Mouse (Mus musculus) stomach, postnatal 0 days (tissue): ENCODE measurements at regions not wholly inside any gene's neighbourhood (a gene's known extent, or its start where the extent isn't known, plus 50 kb on each side); places are given as distances from the start of the nearest gene placed in this dataset.

Experiments used
- ATAC-seq: fragments of 200-750 bp; cut with Nextera tagmentation; 2 replicates; pipeline ENCODE4 v1.8.0; 2017; ENCODE audit not compliant: low FRiP score, low TSS enrichment
- DNase-seq: peaks from one replicate; pipeline ENCODE4 v3.0.0-alpha.2; 2016; ENCODE audit warnings: low spot score
- H3K27ac ChIP-seq: fragments of 300-500 bp; sonication (generic); replicated peaks from 2 replicates; pipeline ENCODE4 v1.5.1; 2014; ENCODE audit warnings: mild to moderate bottlenecking, control low read depth
- H3K27me3 ChIP-seq: fragments of 300-500 bp; sonication (generic); 2 replicates; pipeline ENCODE4 v1.6.1; 2014; ENCODE audit warnings: low read length; ENCODE audit not compliant: control insufficient read depth, insufficient read depth
- H3K36me3 ChIP-seq: fragments of 300-500 bp; sonication (generic); 2 replicates; pipeline ENCODE4 v1.6.1; 2014; ENCODE audit warnings: low read length, mixed read lengths; ENCODE audit not compliant: control insufficient read depth, insufficient read depth
- H3K4me1 ChIP-seq: fragments of 300-500 bp; sonication (generic); replicated peaks from 2 replicates; pipeline ENCODE4 v1.6.1; 2014; ENCODE audit warnings: antibody characterized with exemption; ENCODE audit not compliant: control insufficient read depth, insufficient read depth
- H3K4me2 ChIP-seq: fragments of 300-500 bp; sonication (generic); replicated peaks from 2 replicates; pipeline ENCODE4 v1.6.1; 2014; ENCODE audit warnings: low read depth, mild to moderate bottlenecking, control low read depth, moderate library complexity
- H3K4me3 ChIP-seq: fragments of 300-500 bp; sonication (generic); 2 replicates; pipeline ENCODE4 v1.5.1; 2014; ENCODE audit warnings: low read depth, low read length, control low read depth
- H3K9ac ChIP-seq: fragments of 300-500 bp; sonication (generic); 2 replicates; pipeline ENCODE4 v1.6.1; 2014; ENCODE audit warnings: mild to moderate bottlenecking, low read length, control low read depth, mixed read lengths
- H3K9me3 ChIP-seq: fragments of 300-500 bp; sonication (generic); 2 replicates; pipeline ENCODE4 v1.6.1; 2016; ENCODE audit warnings: low read length; ENCODE audit not compliant: control insufficient read depth
- CTCF ChIP-seq: IDR thresholded peaks from 2 replicates; pipeline ENCODE4 v1.5.1; 2016; ENCODE audit warnings: antibody characterized with exemption, low read depth, mild to moderate bottlenecking, moderate library complexity
- EP300 ChIP-seq: optimal IDR thresholded peaks from 2 replicates; pipeline ENCODE3; 2016; ENCODE audit warnings: antibody characterized with exemption
- WGBS: fragments of 180-500 bp; shearing (Covaris S2); extraction: QIAGEN DNeasy Blood & Tissue Kit; methylation state at CpG from one replicate; pipeline ENCODE4 v1.1.7; 2014; 5-methylcytosine and 5-hydroxymethylcytosine counted together

GRCm38 (mm10) chr15:63310426-63310825, 534.6 kb downstream of the Gsdmc2 start:
- no peak overlapping the region for H3K4me2 ChIP-seq
- 65% methylated on average over 2 of the region's 2 CpGs for WGBS
- DNase-seq = no peak
- no peak for TF ChIP-seq EP300
- TF ChIP-seq CTCF = no peak
- H3K4me3 ChIP-seq = no peak overlapping the region
- ATAC-seq = no peak
- no peak overlapping the region for H3K9ac ChIP-seq
- no peak overlapping the region for H3K27ac ChIP-seq
- H3K27me3 ChIP-seq = no peaks in the 10 kb centered on the region
- no peaks in the 10 kb centered on the region for H3K4me1 ChIP-seq
- H3K36me3 ChIP-seq = no peaks in the 10 kb centered on the region
- H3K9me3 ChIP-seq = no peaks in the 10 kb centered on the region

- H3K4me2 ChIP-seq = no peak overlapping the region
- H3K27ac ChIP-seq = no peak overlapping the region
- H3K4me3 ChIP-seq = no peak overlapping the region
- no peaks in the 10 kb centered on the region for H3K9me3 ChIP-seq
- WGBS = 68% methylated on average over 4 of the region's 4 CpGs
- no peak for TF ChIP-seq EP300
- no peak for TF ChIP-seq CTCF
- no peaks in the 10 kb centered on the region for H3K36me3 ChIP-seq
- no peak for DNase-seq
- no peaks in the 10 kb centered on the region for H3K27me3 ChIP-seq
- no peak for ATAC-seq
- no peak overlapping the region for H3K9ac ChIP-seq
- H3K4me1 ChIP-seq = no peaks in the 10 kb centered on the region
These were observed 545.7 kb downstream of the Gsdmc2 start for GRCm38 (mm10) chr15:63299311-63299710.

GRCm38 (mm10) chr15:63288534-63288933, 556.4 kb downstream of the Gsdmc2 start:
- H3K27ac ChIP-seq = no peak overlapping the region
- no peaks in the 10 kb centered on the region for H3K27me3 ChIP-seq
- DNase-seq = no peak
- H3K4me3 ChIP-seq = no peak overlapping the region
- H3K4me1 ChIP-seq = no peaks in the 10 kb centered on the region
- H3K9ac ChIP-seq = no peak overlapping the region
- no peak overlapping the region for H3K4me2 ChIP-seq
- no peaks in the 10 kb centered on the region for H3K36me3 ChIP-seq
- ATAC-seq = no peak
- H3K9me3 ChIP-seq = no peaks in the 10 kb centered on the region
- TF ChIP-seq EP300 = no peak
- TF ChIP-seq CTCF = no peak

GRCm38 (mm10) chr15:63286026-63286425, 559.0 kb downstream of the Gsdmc2 start:
- Histone ChIP-seq H3K27ac (no peak overlapping the region), H3K4me2 (no peak overlapping the region), H3K36me3 (no peaks in the 10 kb centered on the region), H3K9ac (no peak overlapping the region), H3K4me1 (no peaks in the 10 kb centered on the region), H3K4me3 (no peak overlapping the region), H3K9me3 (no peaks in the 10 kb centered on the region), H3K27me3 (no peaks in the 10 kb centered on the region)
- 84% methylated on average over 1 of the region's 1 CpGs for WGBS
- TF ChIP-seq CTCF (no peak), EP300 (no peak)
- ATAC-seq (no peak), DNase-seq (no peak)

- Histone ChIP-seq H3K36me3 (no peaks in the 10 kb centered on the region), H3K4me3 (no peak overlapping the region), H3K9ac (no peak overlapping the region), H3K27me3 (no peaks in the 10 kb centered on the region), H3K9me3 (no peaks in the 10 kb centered on the region), H3K4me2 (no peak overlapping the region), H3K27ac (no peak overlapping the region), H3K4me1 (no peaks in the 10 kb centered on the region)
- no peak for TF ChIP-seq EP300
- TF ChIP-seq CTCF = no peak
- DNase-seq (no peak), ATAC-seq (no peak)
- WGBS = 71% methylated on average over 2 of the region's 2 CpGs
These were observed 574.6 kb downstream of the Gsdmc2 start for GRCm38 (mm10) chr15:63270381-63270780.

GRCm38 (mm10) chr15:63265845-63266244, 579.1 kb downstream of the Gsdmc2 start:
- Histone ChIP-seq H3K9me3 (no peaks in the 10 kb centered on the region), H3K4me3 (no peak overlapping the region), H3K27ac (no peak overlapping the region), H3K36me3 (no peaks in the 10 kb centered on the region), H3K4me2 (no peak overlapping the region), H3K27me3 (no peaks in the 10 kb centered on the region), H3K9ac (no peak overlapping the region), H3K4me1 (no peaks in the 10 kb centered on the region)
- 85% methylated on average over 1 of the region's 1 CpGs for WGBS
- no peak for DNase-seq
- ATAC-seq = no peak
- TF ChIP-seq CTCF = no peak
- TF ChIP-seq EP300 = no peak
